Mouse (Mus musculus) liver, adult 2 months (tissue): ENCODE data around the gene Cgref1. TPM values are rescaled to one million over a fixed set of nuclear protein-coding genes. Genes with fewer than 3 reads are reported as not detected.
A peak's percentile ranks its signal among the peaks of the same experiment; 100 is the strongest.

Source experiments
- DNase-seq: peaks from one replicate; pipeline ENCODE4 v3.0.0-alpha.2; 2011; ENCODE audit warnings: low read depth, low spot score; ENCODE audit errors: extremely low read depth
- H3K27ac ChIP-seq: fragments of 200-500 bp; replicated peaks from 2 replicates; pipeline ENCODE4 v1.5.1; 2012; ENCODE audit warnings: low read depth, mild to moderate bottlenecking, control low read depth, inconsistent platforms, low read length; ENCODE audit not compliant: insufficient read depth
- H3K27me3 ChIP-seq: fragments of 200-500 bp; 2 replicates; pipeline ENCODE4 v1.6.1; 2012; ENCODE audit warnings: mild to moderate bottlenecking, moderate library complexity, low read length, inconsistent platforms; ENCODE audit not compliant: control insufficient read depth, insufficient read depth
- H3K36me3 ChIP-seq: fragments of 200-500 bp; 2 replicates; pipeline ENCODE4 v1.6.1; 2012; ENCODE audit warnings: low read length, inconsistent platforms; ENCODE audit not compliant: control insufficient read depth, insufficient read depth
- H3K4me1 ChIP-seq: fragments of 200-500 bp; 2 replicates; pipeline ENCODE4 v1.6.1; 2011; ENCODE audit warnings: low read length; ENCODE audit not compliant: control insufficient read depth, insufficient read depth
- H3K4me3 ChIP-seq: fragments of 200-500 bp; 2 replicates; pipeline ENCODE4 v1.5.1; 2011; ENCODE audit warnings: low read depth, mild to moderate bottlenecking, control low read depth, low read length, moderate library complexity; ENCODE audit not compliant: insufficient read depth
- H3K79me2 ChIP-seq: fragments of 200-500 bp; 2 replicates; pipeline ENCODE4 v1.6.1; 2012; ENCODE audit warnings: inconsistent platforms, mild to moderate bottlenecking, low read length, moderate library complexity; ENCODE audit not compliant: control insufficient read depth, insufficient read depth
- H3K9ac ChIP-seq: fragments of 200-500 bp; 2 replicates; pipeline ENCODE4 v1.6.1; 2012; ENCODE audit warnings: low read depth, mild to moderate bottlenecking, control low read depth, inconsistent platforms, low read length
- CTCF ChIP-seq: fragments of 200-500 bp; IDR thresholded peaks from 2 replicates; pipeline ENCODE4 v1.5.1; 2011; ENCODE audit warnings: low read depth, low read length, control low read depth
- POLR2A ChIP-seq: fragments of 200-500 bp; IDR thresholded peaks from 2 replicates; pipeline ENCODE4 v1.6.1; 2011; ENCODE audit warnings: low read length, control low read depth; ENCODE audit not compliant: insufficient read depth; ENCODE audit errors: extremely low read depth
- WGBS: fragments of 180-500 bp; shearing (Covaris S2); methylation state at CpG from one replicate; pipeline ENCODE4 v1.1.7; 2018; 5-methylcytosine and 5-hydroxymethylcytosine counted together
- polyA plus RNA-seq: library from polyadenylated mRNA; depleted of rRNA; stranded (reverse); fragments of >200 nt; gene quantifications from 2 replicates; pipeline ENCODE4 v1.2.3, GENCODE M21; 2012
- total RNA-seq: library from RNA; depleted of rRNA; stranded (reverse); fragments of >200 nt; gene quantifications from 2 replicates; pipeline ENCODE4 v1.2.3, GENCODE M21; 2014

The Cgref1 gene
- total and polyA plus RNA-seq, 2 experiments: 0.28 to 0.74 TPM

GRCm38 (mm10) chr5:30969440-30969839 is 24.0 kb upstream of the Cgref1 start:
- Histone ChIP-seq H3K36me3 (no peaks in the 10 kb centered on the region), H3K9ac (no peak overlapping the region), H3K79me2 (no peaks in the 10 kb centered on the region), H3K27me3 (no peaks in the 10 kb centered on the region), H3K4me1 (no peaks in the 10 kb centered on the region; the same call in 1 of the 2 replicates), H3K4me3 (no peak overlapping the region), H3K27ac (no peak overlapping the region)
- no peak for DNase-seq
- 63% methylated on average over 2 of the region's 2 CpGs for WGBS
- TF ChIP-seq POLR2A (no peak), CTCF (no peak)

DNA sequence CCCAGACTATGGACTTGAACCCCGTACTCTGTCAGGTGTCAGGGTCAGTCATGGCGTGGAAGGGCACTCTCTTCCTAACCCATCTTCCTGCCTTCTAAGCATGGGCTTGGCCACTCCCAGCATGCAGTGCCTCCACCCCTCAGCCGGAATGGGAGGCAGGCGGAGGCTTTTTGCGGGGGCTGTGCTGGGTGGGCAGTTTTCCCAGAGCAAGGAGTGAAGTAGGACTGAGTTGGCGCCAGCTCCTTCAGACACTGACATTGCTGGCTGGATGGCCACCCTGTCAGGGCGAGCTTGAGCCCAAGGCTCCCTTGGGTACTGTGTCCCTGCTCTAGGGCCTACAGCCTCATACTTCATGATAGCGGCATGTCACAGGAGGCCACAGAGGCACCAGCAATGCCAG is 23.0 kb upstream of the Cgref1 start, which contains the start of gene Tcf23:
Gene Tcf23, plus strand, starts transcription at position 247 of the 400 bp plus-strand sequence.
- Histone ChIP-seq H3K79me2 (no peaks in the 10 kb centered on the region), H3K36me3 (no peaks in the 10 kb centered on the region), H3K4me3 (no peak within 1 kb of the TSS), H3K4me1 (no peaks in the 10 kb centered on the region; the same call in 1 of the 2 replicates), H3K9ac (no peak within 1 kb of the TSS), H3K27ac (no peak within 1 kb of the TSS), H3K27me3 (no peaks in the 10 kb centered on the region)
- DNase-seq: no peak
- WGBS: 89% methylated on average over 8 of the region's 8 CpGs
- TF ChIP-seq CTCF (no peak), POLR2A (no peak)

DNA sequence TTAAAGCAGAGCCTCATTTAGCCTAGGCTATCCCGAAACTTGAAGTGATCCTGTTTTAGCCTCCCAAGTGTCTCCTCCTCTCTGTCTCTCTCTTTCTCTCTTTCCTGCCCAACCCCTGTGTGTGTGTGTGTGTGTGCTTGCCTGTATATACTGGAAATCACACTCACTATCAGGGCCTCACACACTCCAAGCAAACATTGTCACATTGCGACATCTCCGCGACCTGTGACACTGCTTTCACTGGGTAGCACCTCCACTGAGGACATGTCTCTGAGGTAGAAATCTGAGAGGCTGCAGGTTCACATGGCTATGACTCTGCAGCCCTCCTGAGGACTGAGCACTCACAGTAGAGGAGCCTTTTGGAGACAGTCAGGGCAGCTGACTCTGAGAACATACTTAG is 20.8 kb upstream of the Cgref1 start:
- 29% methylated on average over 4 of the region's 4 CpGs for WGBS
- H3K27ac ChIP-seq: no peak overlapping the region
- H3K4me3 ChIP-seq: no peak overlapping the region
- peak; percentile 82 for DNase-seq
- H3K36me3 ChIP-seq: no peaks in the 10 kb centered on the region
- no peaks in the 10 kb centered on the region for H3K79me2 ChIP-seq
- H3K9ac ChIP-seq: no peak overlapping the region
- H3K4me1 ChIP-seq: no peaks in the 10 kb centered on the region; the same call in 1 of the 2 replicates
- TF ChIP-seq CTCF (no peak), POLR2A (no peak)
- no peaks in the 10 kb centered on the region for H3K27me3 ChIP-seq

- Histone ChIP-seq H3K36me3 (no peaks in the 10 kb centered on the region), H3K4me3 (no peak overlapping the region), H3K79me2 (peaks cover 7% of the 10 kb centered on the region; the same call in 1 of the 2 replicates), H3K27me3 (no peaks in the 10 kb centered on the region), H3K27ac (no peak overlapping the region), H3K4me1 (peaks cover under 1% of the 10 kb centered on the region; the same call in 1 of the 2 replicates), H3K9ac (no peak overlapping the region)
- WGBS: 93% methylated on average over 3 of the region's 3 CpGs
- TF ChIP-seq POLR2A (no peak), CTCF (no peak)
- DNase-seq: no peak
Measured at GRCm38 (mm10) chr5:30963916-30964315, 18.5 kb upstream of the Cgref1 start.

DNA sequence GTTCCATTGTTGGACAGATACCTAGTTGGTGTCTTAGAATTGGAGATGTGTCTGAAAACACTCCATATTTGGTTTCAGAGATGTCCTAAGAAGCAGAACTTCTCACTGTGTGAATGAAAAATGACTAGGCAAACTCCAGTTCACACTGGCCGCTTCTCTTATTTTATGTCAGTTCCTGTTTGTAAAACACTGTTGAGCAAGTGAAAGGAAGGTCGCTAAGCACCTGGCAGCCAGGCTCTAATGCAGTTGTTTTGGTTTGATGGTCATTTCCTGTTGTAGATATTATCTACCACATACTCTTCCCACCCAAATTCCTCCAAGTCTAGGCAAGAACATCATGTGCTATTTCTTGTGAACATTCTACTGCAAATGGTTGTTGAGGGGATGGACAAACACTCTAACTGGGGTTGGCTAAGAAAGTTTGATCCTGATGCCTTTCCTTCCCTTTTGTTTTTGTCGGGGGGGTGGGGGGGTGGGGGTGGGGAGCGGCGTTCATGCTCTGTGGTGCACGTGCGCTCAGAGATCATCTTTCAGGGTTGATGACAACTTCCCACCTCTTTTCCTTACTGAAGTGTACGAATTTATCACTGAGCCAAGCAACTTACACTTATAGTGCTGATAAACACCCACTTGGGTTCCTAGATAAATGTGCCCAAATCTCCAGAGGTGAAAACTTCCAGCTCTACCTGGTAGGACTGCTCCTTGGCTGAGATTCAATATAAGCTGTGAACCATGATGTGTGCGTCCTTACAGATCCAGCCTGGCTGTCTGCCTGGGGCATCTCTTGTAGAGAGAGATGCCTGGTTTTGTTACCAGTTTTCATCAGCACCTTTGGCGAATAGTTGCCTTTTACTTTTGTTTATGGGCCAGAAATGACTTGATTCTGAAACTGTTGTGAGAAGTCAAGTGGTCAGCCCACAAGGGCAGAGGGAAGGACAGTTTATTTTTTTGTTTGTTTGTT is 16.4 kb upstream of the Cgref1 start:
- H3K27me3 ChIP-seq: no peaks in the 10 kb centered on the region
- no peak overlapping the region for H3K27ac ChIP-seq
- no peak overlapping the region for H3K4me3 ChIP-seq
- peaks cover 13% of the 10 kb centered on the region for H3K4me1 ChIP-seq
- no peak overlapping the region for H3K9ac ChIP-seq
- DNase-seq: no peak
- H3K79me2 ChIP-seq: peaks cover 21% of the 10 kb centered on the region; the same call in 1 of the 2 replicates
- 71% methylated on average over 10 of the region's 10 CpGs for WGBS
- TF ChIP-seq CTCF: no peak
- no peak for TF ChIP-seq POLR2A
- peaks cover 13% of the 10 kb centered on the region for H3K36me3 ChIP-seq
